Mouse (Mus musculus) thymus, adult 2 months (tissue): Measurements from ENCODE around the gene Irf2.

Source experiments
- CTCF ChIP-seq: fragments of 200-500 bp; IDR thresholded peaks from 2 replicates; pipeline ENCODE4 v1.5.1; 2012; ENCODE audit warnings: mild to moderate bottlenecking, control low read depth, low read length, moderate library complexity, borderline replicate concordance; ENCODE audit not compliant: control insufficient read depth, poor library complexity, insufficient read depth; ENCODE audit errors: extremely low read depth
- POLR2A ChIP-seq: fragments of 200-500 bp; IDR thresholded peaks from 2 replicates; pipeline ENCODE4 v1.6.1; 2012; ENCODE audit warnings: mild to moderate bottlenecking, low read length, control low read depth, moderate library complexity; ENCODE audit not compliant: control insufficient read depth, poor library complexity, insufficient read depth; ENCODE audit errors: extremely low read depth

GRCm38 (mm10) chr8:46842676-46843181 lies 103.2 kb downstream of the Irf2 start:
- TF ChIP-seq CTCF, result no peak
- TF ChIP-seq POLR2A, result no peak
